Mouse (Mus musculus) embryonic fibroblast, embryonic 13.5 days (primary cell): ENCODE results near the gene Dgki.

Experiments
- CTCF ChIP-seq: IDR thresholded peaks from 2 replicates; pipeline ENCODE4 v1.5.1; 2011; ENCODE audit warnings: mild to moderate bottlenecking, control low read depth, low read length, moderate library complexity, borderline replicate concordance; ENCODE audit not compliant: insufficient read depth
- POLR2A ChIP-seq: IDR thresholded peaks from 2 replicates; pipeline ENCODE4 v1.6.1; 2011; ENCODE audit warnings: low read depth, mild to moderate bottlenecking, control low read depth, low read length, moderate library complexity

- TF ChIP-seq CTCF: no peak
- TF ChIP-seq POLR2A: no peak
Observed at GRCm38 (mm10) chr6:36899872-36900271, 400.1 kb downstream of the Dgki start.
